Mouse (Mus musculus) lung, postnatal 10 days (tissue): ENCODE data around the gene Tbc1d5.
A peak's percentile ranks its signal among the peaks of the same experiment; 100 is the strongest.

Experiments used
- DNase-seq: peaks from one replicate; pipeline ENCODE4 v3.0.0; 2021

Tbc1d5 gene

DNA sequence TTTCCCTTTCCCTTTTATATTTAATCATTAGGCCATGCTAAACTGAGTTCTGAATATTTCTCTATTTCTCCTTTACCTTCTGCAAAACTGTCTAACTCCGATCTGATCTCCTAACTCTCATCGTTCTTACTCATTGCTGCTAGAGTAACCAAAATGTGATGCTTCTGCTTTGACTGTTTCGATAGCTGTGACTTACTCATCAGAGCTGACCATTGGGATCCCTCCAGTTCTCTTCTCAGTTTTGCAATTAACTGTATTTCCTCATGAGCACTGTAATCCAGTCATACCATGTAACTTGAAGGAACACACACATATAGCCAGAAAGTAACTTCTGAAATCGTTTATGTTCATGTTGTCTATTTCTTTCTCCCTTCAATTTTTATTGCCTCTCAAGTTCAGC, 306.6 kb downstream of the Tbc1d5 start:
- no peak for DNase-seq

DNA sequence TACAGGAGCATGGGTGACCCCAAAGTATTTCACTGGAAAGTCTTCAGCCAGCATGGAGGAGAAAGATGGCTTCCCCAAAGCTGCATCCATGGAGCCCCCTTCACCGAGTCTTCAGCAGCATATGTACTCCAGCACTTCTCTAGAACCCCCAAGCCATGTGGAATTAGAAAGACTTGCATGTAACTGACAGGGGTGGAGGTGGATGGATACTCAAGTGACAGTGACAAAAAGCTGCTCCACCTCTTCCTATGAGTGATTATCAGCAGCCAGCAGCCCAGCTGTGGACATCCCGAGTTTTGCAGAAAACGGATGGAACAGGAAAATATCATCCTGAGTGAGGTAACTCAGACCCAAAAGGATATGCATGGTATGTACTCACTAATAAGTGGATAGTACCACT, 311.9 kb downstream of the Tbc1d5 start:
- no peak for DNase-seq

- no peak for DNase-seq
Measured at GRCm38 (mm10) chr17:50864781-50865180, 314.4 kb downstream of the Tbc1d5 start.

DNA sequence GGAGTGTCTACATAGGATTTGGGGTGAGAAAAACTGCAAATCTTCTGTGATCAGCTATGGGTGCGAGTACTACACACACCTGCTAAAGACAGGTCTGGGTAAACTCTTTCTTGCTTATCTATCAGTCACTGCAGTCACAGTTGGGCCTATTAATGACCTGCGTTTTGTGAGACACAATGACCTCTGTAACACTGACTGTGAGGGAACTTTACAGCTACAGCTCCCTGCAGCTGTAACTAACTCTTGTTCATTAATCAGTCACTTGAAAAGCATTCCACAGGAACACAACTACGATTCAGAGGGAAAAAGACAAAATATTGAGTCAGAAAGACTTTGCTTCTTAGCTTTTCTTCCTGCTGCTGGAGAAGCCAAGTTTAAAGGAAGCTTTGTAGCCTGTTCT, 325.9 kb downstream of the Tbc1d5 start:
- no peak for DNase-seq

DNA sequence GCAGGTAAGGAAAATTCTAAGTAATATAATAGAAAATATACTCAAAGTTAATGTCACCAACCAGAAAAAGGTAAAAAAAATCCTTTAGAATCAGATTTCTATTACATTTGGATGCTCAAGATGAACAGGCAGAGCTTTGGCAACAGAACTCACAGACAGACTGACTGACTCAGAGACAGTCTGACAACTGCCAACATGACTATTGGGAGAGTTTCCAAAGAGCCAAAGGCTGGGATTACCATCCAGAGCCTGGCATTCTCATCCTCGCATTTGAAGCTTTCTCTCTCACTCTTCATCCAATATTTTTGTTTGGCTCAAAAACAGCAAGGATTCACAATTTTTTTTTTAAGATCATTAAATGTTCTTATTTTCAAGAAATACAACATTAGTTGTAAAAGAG, 327.8 kb downstream of the Tbc1d5 start:
- no peak for DNase-seq

- DNase-seq, result peak; percentile 10
Measured at GRCm38 (mm10) chr17:50814089-50814488, 365.1 kb downstream of the Tbc1d5 start.

GRCm38 (mm10) chr17:50813580-50813979, 365.6 kb downstream of the Tbc1d5 start:
- DNase-seq, result no peak

DNA sequence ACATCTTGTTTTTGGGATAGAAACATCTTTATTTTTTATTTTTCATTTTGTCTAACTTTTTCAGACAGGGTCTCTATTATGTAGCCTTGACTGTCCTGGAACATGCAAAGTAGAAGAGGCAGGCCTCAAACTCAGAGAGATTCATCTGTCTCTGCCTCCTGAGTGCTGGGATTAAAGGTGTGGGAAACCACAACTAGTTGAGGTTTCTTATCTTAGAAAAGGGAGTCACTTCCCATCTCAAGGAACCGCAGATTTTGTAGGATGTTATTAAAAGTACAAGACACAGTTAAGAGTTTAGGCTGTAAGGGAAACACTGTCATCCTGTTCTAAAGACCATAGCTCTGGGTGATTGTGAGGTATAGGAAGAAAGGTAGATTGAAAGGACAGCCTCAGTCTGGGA, 373.5 kb downstream of the Tbc1d5 start:
- no peak for DNase-seq

GRCm38 (mm10) chr17:50803234-50803633, 375.9 kb downstream of the Tbc1d5 start:
- DNase-seq, result no peak

DNA sequence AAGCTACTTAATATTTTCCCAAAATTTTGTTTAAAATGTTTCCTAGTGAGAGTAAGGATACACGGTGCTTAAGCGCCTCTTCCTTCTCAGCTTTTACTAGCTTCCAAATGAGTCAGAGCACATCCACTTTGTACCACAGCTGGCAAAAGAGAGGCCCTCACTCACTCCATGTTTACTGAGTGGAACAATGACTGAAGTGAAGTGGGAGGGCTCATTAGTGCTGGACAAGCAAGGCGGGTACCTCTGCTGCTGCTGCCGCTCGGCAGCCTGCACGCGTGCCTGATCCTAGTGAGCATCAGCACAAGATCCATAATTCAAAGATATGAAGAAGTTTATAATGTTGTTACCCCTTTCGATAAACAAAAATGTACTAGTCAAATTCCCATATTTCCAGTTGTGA, 376.8 kb downstream of the Tbc1d5 start:
- no peak for DNase-seq

GRCm38 (mm10) chr17:50795445-50796095, 383.6 kb downstream of the Tbc1d5 start:
- peak; percentile 78 for DNase-seq

DNA sequence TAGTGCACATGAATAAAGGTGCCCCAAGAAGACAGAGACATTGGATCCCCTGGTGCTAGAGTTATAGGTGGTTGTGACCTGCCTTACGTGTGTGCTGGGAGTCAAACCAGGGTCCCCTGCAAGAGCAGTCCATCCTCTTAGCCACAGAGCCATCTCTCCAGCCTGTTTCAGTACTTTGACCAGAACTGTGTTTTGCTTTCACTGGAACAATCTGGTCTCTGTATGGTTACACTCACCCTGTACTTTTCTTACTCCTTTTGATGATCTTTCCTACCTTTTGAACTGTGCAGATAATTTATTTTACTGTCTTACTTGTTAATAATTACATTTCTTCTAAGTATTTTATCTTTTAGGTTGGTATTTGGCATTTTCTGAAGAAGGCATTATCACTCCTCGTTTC, 387.5 kb downstream of the Tbc1d5 start:
- no peak for DNase-seq

DNA sequence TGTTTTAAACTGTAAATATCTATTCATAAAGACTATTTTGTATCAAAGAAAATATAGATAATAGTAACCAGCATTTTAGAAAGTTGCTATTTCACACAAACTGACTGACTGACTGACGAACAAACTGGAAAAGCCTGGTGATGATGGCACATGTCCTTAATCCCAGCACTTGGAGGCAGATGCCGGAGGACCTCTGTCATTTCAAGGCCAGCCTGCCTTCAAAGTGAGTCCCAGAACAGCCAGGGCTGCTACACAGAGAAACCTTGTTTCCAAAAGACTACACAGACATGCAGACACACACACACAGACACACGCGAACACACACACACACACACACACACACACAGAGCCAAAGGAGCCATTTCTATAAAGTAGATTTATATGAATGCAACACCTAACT, 390.3 kb downstream of the Tbc1d5 start:
- no peak for DNase-seq

- peak; percentile 20 for DNase-seq
Measured at GRCm38 (mm10) chr17:50775247-50775646, 403.9 kb downstream of the Tbc1d5 start.

DNA sequence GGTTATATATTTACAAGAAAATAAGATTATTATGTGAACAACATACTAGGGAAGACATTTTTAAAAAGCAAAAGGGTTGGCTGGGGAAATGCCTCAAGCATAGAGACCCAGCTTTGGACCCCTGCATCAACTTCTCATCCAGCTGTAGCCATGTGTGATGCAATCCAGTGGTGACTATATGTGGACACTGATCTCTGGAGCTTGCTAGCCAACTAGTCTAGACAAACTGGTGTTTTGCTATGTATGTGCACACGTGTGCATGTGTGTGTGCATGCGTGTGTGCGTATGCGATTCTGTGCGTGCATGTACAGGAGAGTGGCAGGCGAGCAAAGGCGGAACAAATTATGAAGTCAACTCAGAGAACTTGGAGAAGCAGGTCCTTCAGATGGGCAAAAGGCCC, 414.8 kb downstream of the Tbc1d5 start:
- DNase-seq, result no peak

GRCm38 (mm10) chr17:50763407-50763806, 415.7 kb downstream of the Tbc1d5 start:
- peak; percentile 14 for DNase-seq

DNA sequence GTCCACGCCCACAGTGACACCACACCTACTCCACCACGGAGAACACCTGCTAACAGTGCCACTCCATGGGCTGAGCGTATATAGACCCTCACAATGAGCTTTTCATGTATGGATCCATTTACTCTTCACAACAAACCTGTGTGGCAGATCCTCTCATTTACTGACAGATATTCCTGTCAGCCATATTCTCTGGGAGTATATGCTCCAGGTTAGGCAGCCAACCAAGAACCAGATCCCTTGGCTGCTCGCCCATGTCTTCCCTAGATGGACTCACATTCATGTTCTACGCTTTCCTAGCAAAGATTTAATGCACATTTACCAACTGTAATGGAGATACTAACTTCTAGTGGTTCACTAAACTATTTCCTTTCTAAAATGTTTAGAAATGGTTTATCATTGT, 416.9 kb downstream of the Tbc1d5 start:
- DNase-seq, result no peak

- no peak for DNase-seq
Measured at GRCm38 (mm10) chr17:50761082-50761481, 418.1 kb downstream of the Tbc1d5 start.

GRCm38 (mm10) chr17:50753356-50754138, 425.6 kb downstream of the Tbc1d5 start:
- DNase-seq, result no peak

GRCm38 (mm10) chr17:50752753-50753152, 426.4 kb downstream of the Tbc1d5 start:
- DNase-seq, result no peak

DNA sequence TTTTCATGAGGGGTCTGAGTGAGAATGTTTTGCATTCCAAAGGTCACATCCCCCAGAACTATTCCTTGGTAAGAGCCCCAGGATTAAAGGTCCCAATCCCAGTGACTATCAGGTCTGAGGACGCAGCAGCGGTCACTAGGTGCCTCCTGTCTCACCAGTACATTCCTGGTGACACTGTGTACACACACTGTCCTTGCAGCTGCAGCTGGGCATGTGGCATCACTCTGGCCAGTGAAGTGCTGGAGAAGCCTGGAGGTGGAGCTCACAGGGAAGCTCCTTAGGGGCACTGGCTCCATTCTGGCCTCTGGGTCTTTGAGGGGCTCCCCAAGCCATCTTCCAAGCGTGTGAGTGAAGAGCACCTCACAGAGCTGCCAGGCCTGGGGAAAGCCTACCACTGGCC, 427.2 kb downstream of the Tbc1d5 start:
- no peak for DNase-seq

GRCm38 (mm10) chr17:50750874-50751273, 428.3 kb downstream of the Tbc1d5 start:
- DNase-seq, result no peak

GRCm38 (mm10) chr17:50741386-50741785, 437.8 kb downstream of the Tbc1d5 start:
- DNase-seq, result no peak

GRCm38 (mm10) chr17:50740804-50741203, 438.3 kb downstream of the Tbc1d5 start:
- DNase-seq, result no peak

DNA sequence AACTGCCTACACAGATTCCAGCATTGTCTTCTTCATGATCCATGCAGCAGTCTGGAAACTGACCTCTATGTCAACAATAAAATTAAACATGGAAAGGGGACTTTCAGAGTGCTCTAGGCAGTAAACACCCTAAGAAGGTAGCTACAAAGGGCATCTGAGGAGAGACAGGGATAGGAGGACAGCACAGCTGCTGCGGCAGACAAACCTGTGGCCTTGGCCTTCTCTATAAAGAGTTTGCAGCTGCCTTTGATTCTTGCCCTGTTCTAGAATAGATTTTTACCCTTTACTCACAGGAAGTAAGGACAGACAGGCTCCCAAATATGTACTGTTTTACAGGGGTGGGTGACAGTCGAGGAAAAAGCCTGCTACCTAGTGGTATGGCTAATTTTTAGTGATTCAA, 440.7 kb downstream of the Tbc1d5 start:
- no peak for DNase-seq
